Mouse (Mus musculus) megakaryocyte, embryonic 14.5 days (primary cell): Measurements from ENCODE around the gene Tmem120a. TPM values are rescaled to one million over a fixed set of nuclear protein-coding genes. Genes with fewer than 3 reads are reported as not detected.

Experiments used
- H3K27me3 ChIP-seq: replicated peaks from 2 replicates; pipeline ENCODE3; 2012; ENCODE audit warnings: inconsistent platforms
- H3K36me3 ChIP-seq: replicated peaks from 2 replicates; pipeline ENCODE3; 2012; ENCODE audit warnings: low read length, inconsistent platforms, mixed read lengths
- H3K4me1 ChIP-seq: 2 replicates; pipeline ENCODE4 v1.6.1; 2012; ENCODE audit warnings: inconsistent platforms
- H3K4me3 ChIP-seq: replicated peaks from 2 replicates; pipeline ENCODE3; 2012; ENCODE audit warnings: moderate library complexity, mild to moderate bottlenecking, inconsistent platforms
- H3K9me3 ChIP-seq: 2 replicates; pipeline ENCODE4 v1.6.1; 2012; ENCODE audit warnings: inconsistent platforms
- FLI1 ChIP-seq: IDR thresholded peaks from 2 replicates; pipeline ENCODE4 v1.6.1; 2012; ENCODE audit warnings: low read length, inconsistent platforms, mixed read lengths
- GATA1 ChIP-seq: IDR thresholded peaks from 3 replicates; pipeline ENCODE4 v1.6.1; 2012; ENCODE audit warnings: mixed read lengths, low read length, inconsistent platforms, borderline replicate concordance
- polyA plus RNA-seq: library from polyadenylated mRNA; stranded (reverse); fragments of >175 nt; gene quantifications from 2 replicates; pipeline ENCODE4 v1.2.3, GENCODE M21; 2012; ENCODE audit warnings: low replicate concordance; ENCODE audit not compliant: insufficient read depth

The Tmem120a gene
- polyA plus RNA-seq, 1 experiment: 13.5 TPM

DNA sequence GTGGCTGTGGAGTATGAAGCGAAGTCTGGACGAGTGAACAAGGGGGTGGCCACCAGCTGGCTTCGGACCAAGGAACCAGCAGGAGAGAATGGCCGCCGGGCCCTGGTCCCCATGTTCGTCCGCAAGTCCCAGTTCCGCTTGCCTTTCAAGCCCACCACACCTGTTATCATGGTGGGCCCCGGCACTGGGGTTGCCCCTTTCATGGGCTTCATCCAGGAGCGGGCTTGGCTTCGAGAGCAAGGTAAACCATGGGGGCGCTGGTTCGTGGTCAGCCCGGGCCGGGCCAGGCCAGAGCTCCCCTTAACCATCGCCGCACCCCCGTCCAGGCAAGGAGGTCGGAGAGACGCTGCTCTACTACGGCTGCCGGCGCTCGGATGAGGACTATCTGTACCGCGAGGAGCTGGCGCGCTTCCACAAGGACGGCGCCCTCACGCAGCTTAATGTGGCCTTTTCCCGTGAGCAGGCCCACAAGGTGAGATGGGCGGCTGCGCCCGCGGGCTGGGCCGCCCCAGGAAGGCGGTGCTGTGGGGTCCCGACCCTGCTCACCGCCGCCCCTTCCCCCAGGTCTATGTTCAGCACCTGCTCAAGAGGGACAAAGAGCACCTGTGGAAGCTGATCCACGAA lies 10.1 kb downstream of the Tmem120a start:
- Histone ChIP-seq H3K27me3 (no peaks in the 10 kb centered on the region), H3K9me3 (no peaks in the 10 kb centered on the region), H3K36me3 (peaks cover 90% of the 10 kb centered on the region), H3K4me1 (peaks cover 40% of the 10 kb centered on the region), H3K4me3 (no peak overlapping the region)
- TF ChIP-seq GATA1 (no peak), FLI1 (no peak)

DNA sequence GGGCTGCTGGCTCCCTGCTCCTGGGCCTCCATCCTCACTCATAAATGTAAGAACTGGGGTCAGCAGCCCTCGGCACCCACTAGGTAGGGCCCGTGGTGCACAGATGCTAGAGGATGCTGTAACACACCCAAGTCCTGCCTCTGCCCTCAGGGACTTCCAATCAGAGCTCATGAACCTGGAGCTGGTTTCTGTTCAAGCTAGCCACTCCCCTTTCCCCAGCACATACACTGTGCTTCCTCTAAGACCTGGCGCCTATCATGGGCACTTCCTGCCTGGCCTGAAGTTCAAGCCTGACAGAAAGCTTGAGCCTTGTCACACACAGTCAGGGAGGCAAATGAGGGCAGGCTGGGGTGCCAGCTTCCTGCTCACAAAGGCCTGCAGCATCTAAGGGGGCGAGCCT lies 11.2 kb downstream of the Tmem120a start:
- TF ChIP-seq GATA1: no peak
- TF ChIP-seq FLI1: no peak
- no peaks in the 10 kb centered on the region for H3K27me3 ChIP-seq
- H3K9me3 ChIP-seq: no peaks in the 10 kb centered on the region
- peaks cover 36% of the 10 kb centered on the region for H3K4me1 ChIP-seq
- H3K4me3 ChIP-seq: peak overlapping the region; percentile 26
- peaks cover 100% of the 10 kb centered on the region for H3K36me3 ChIP-seq

DNA sequence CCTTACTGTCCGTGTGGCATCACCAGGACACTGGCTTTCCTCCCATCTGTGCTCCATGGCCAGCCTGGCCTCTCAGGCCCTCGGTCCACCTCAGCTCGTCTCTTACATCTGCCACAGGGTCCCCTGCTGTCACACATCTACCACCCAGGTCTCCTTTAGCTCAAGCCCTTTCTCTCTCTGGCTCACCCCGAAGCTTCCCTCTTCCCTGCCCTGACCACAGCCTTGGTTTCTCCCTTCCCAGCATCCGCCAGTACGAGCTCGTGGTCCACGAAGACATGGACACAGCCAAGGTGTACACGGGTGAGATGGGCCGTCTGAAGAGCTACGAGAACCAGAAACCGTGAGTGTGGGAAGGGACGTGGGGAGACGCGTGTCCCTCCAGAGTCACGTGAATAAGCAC lies 12.9 kb downstream of the Tmem120a start:
- H3K36me3 ChIP-seq: peaks cover 100% of the 10 kb centered on the region

DNA sequence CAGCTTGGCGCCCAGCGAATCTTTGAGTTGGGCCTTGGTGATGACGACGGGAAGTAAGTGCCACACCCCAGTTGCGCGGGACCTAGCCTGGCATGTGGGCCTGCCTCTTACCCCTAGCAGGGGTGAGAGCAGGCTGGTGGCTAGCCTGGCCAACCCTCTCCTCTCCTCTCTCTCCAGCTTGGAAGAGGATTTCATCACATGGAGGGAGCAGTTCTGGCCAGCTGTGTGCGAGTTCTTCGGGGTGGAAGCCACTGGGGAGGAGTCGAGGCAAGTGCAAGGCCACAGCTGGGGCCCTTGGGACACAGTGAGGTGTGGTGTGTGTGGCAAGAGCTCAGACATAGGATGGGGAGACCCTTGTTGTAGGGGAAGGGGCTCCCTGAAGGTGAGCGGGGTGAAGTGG lies 13.3 kb downstream of the Tmem120a start:
- Histone ChIP-seq H3K36me3 (peaks cover 100% of the 10 kb centered on the region), H3K27me3 (no peaks in the 10 kb centered on the region), H3K4me1 (peaks cover 31% of the 10 kb centered on the region), H3K4me3 (no peak overlapping the region), H3K9me3 (no peaks in the 10 kb centered on the region)
- TF ChIP-seq GATA1 (no peak), FLI1 (no peak)

More for the DNA sequence above, 12.9 kb downstream of the Tmem120a start:
- Histone ChIP-seq H3K9me3 (no peaks in the 10 kb centered on the region), H3K4me3 (no peak overlapping the region), H3K27me3 (no peaks in the 10 kb centered on the region), H3K4me1 (peaks cover 31% of the 10 kb centered on the region)
- TF ChIP-seq FLI1 (no peak), GATA1 (no peak)

DNA sequence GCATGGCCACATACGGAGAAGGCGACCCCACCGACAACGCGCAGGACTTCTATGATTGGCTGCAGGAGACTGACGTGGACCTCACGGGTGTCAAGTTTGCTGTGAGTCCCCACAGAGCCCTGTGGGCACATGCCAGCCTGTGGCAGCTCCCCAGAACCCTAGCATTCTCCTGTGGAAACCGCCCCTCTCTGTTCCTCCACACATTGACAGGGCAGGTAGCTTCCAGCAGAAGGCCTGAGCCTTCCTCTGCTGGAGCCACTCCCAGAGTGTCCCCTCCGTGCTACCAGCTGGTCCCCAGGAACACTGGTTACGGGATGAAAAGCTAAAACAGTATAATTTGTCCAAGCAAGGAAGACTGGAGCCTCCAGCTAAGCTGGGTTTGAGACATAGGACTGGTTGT lies 14.0 kb downstream of the Tmem120a start:
- H3K9me3 ChIP-seq: no peaks in the 10 kb centered on the region
- no peaks in the 10 kb centered on the region for H3K27me3 ChIP-seq
- peaks cover 100% of the 10 kb centered on the region for H3K36me3 ChIP-seq
- no peak overlapping the region for H3K4me3 ChIP-seq
- H3K4me1 ChIP-seq: peaks cover 26% of the 10 kb centered on the region
- no peak for TF ChIP-seq FLI1
- TF ChIP-seq GATA1: no peak

DNA sequence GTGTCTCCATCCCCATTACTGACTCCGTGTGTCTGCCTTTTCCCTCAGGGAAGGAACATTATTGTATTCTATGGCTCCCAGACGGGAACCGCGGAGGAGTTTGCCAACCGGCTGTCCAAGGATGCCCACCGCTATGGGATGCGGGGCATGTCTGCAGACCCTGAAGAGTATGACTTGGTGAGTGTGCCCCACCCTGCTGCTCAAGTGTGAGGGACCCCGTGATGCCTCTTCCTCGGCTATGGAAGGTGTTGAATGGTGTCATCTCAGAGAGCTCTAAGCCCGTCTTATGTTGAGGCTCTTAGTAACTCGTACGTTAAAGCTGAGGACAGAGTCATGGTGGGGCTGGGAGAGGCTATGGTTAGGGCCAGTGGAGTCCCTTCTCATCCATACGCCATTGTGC lies 14.9 kb downstream of the Tmem120a start:
- H3K4me1 ChIP-seq: peaks cover 24% of the 10 kb centered on the region
- no peaks in the 10 kb centered on the region for H3K27me3 ChIP-seq
- no peaks in the 10 kb centered on the region for H3K9me3 ChIP-seq
- H3K36me3 ChIP-seq: peaks cover 100% of the 10 kb centered on the region
- no peak overlapping the region for H3K4me3 ChIP-seq
- no peak for TF ChIP-seq GATA1
- TF ChIP-seq FLI1: no peak

DNA sequence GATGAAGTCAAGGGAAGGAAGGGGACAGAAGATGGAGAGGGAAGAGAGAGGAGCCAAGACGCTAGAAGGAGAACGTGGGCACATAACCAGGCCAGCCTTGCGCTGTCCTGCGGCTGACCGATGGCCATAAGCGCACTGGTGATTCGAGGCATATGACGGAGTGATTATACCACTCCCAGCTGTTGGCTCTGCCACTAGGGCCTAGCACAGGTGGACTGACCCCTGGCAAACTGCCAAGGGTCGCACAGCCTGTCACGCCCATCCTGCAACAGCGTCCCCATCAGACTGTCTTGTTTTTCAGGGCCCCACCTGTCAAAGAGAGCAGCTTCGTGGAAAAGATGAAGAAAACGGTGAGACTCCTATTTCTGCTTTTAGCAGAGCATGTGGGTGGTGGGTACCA lies 15.9 kb downstream of the Tmem120a start:
- Histone ChIP-seq H3K9me3 (no peaks in the 10 kb centered on the region), H3K36me3 (peaks cover 100% of the 10 kb centered on the region), H3K4me1 (peaks cover 26% of the 10 kb centered on the region), H3K27me3 (no peaks in the 10 kb centered on the region), H3K4me3 (no peak overlapping the region)
- TF ChIP-seq FLI1 (no peak), GATA1 (no peak)

DNA sequence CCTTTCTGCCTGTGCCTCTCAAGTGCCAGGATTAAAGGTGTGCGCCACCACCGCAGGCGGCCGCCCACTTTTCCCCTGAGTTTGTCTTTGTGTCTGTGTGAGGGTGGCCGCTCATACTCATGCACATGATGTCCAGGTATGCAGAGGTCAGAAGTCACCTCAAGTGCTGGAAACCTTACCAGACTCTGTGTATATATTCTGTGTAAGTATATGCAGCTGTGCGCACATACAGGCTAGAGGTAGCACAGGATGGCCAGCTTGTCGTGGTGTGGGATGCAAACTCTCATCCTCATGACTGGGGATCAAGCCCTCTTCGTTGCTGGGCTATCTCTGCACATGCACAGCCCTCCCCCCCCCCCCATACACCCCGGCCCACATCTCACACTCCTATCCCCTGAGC lies 16.4 kb downstream of the Tmem120a start:
- Histone ChIP-seq H3K27me3 (no peaks in the 10 kb centered on the region), H3K36me3 (peaks cover 99% of the 10 kb centered on the region), H3K9me3 (no peaks in the 10 kb centered on the region), H3K4me3 (no peak overlapping the region), H3K4me1 (peaks cover 26% of the 10 kb centered on the region)
- TF ChIP-seq GATA1 (no peak), FLI1 (no peak)

DNA sequence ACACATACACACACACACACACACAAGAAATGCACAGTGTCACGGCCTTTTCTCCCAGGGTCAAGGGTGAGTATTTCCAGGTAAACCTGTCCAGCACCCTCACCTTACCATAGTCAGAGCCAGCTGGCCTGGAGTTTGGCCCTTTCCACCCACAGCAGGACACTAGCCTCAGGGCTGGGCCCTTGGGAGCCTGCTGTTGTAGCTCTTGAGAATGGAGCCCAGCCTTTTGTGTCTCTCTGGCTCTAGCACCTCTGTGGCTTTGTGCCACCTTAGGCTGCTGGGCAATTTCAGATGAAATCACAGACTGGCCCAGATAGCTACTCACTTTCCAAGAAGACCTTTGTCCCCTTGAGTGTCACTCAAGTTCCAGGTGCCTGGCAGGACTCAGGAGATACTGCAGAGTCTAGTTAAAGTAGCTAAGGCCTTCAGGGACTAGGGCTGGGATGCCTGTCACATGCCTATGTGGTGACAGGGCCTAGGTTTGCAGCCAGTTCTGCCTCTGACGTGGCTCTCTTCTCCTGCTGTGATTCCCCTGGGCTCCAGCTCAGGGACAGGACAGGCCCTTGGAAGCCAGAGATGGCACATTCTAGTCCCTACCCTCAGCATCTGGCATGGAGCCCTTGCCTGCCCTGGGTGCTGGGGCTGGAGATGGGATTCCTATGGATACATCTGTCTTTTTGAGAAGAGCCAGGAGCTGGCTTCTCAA lies 17.5 kb downstream of the Tmem120a start:
- peaks cover 28% of the 10 kb centered on the region for H3K4me1 ChIP-seq
- no peaks in the 10 kb centered on the region for H3K27me3 ChIP-seq
- H3K4me3 ChIP-seq: no peak overlapping the region
- H3K36me3 ChIP-seq: peaks cover 96% of the 10 kb centered on the region
- TF ChIP-seq GATA1 (no peak), FLI1 (no peak)
- H3K9me3 ChIP-seq: no peaks in the 10 kb centered on the region

DNA sequence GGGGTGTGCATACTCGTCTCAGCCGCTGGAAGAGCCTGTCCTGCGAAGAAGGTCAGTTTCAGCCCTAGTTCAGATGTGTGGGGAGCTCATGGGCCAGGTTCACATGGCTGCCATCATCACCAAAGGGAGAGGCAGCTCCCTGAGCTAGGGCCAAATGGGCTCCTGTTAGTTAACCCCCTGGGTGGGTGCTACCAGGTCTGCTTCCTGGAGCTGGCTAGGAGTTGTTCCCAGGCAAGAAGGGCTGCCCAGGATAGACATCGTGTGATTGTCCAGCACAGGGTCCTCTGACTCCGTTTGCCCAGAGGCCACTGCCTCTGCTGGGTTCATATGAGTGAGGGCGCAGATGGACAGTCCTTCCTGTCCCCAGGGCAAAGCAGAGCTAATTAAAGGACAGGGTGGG lies 18.3 kb downstream of the Tmem120a start:
- Histone ChIP-seq H3K36me3 (peaks cover 91% of the 10 kb centered on the region), H3K4me3 (no peak overlapping the region), H3K27me3 (no peaks in the 10 kb centered on the region), H3K9me3 (no peaks in the 10 kb centered on the region), H3K4me1 (peaks cover 28% of the 10 kb centered on the region)
- no peak for TF ChIP-seq FLI1

DNA sequence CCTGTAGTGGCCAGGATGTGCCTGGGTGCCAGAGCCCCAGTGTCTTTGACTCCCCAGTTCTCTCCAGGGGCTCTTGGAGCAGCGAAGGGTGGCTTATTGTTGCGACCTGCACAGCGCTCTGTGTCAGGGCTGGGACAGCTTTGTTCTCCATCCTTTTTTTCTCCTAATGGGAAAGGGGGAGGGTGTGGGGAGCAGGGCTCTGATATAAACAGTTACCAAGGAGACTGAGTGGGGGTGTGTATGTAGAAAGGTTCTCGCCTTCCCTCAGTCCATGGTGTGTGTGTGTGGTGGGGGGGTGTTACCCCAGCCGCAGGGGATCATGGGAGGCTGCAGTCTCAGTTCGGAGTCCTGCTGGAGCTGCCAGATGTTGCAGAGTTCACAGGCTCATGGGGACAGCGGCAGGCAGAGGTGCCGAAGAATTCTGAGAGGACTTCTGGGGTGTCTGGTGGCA lies 18.8 kb downstream of the Tmem120a start:
- no peaks in the 10 kb centered on the region for H3K27me3 ChIP-seq
- H3K4me3 ChIP-seq: no peak overlapping the region
- peaks cover 30% of the 10 kb centered on the region for H3K4me1 ChIP-seq
- H3K9me3 ChIP-seq: no peaks in the 10 kb centered on the region
- no peak for TF ChIP-seq GATA1
- TF ChIP-seq FLI1: no peak
- H3K36me3 ChIP-seq: peaks cover 91% of the 10 kb centered on the region
